Mouse (Mus musculus) thymus, adult 2 months (tissue): Measurements from ENCODE around the gene Gtf3c6.

Experiments used
- CTCF ChIP-seq: fragments of 200-500 bp; IDR thresholded peaks from 2 replicates; pipeline ENCODE4 v1.5.1; 2012; ENCODE audit warnings: mild to moderate bottlenecking, control low read depth, low read length, moderate library complexity, borderline replicate concordance; ENCODE audit not compliant: control insufficient read depth, poor library complexity, insufficient read depth; ENCODE audit errors: extremely low read depth
- POLR2A ChIP-seq: fragments of 200-500 bp; IDR thresholded peaks from 2 replicates; pipeline ENCODE4 v1.6.1; 2012; ENCODE audit warnings: mild to moderate bottlenecking, low read length, control low read depth, moderate library complexity; ENCODE audit not compliant: control insufficient read depth, poor library complexity, insufficient read depth; ENCODE audit errors: extremely low read depth

- TF ChIP-seq CTCF (0 out of 2 replicates have a peak, but pooled peaks have one; percentile 38), POLR2A (peak; percentile 68)
These were observed 44.5 kb upstream of the Gtf3c6 start, which contains the start of gene Amd1 for GRCm38 (mm10) chr10:40302140-40302985.
